Mouse (Mus musculus) CH12.LX (cell line): ENCODE measurements around the gene Itpr2. TPM values are rescaled to one million over a fixed set of nuclear protein-coding genes. Genes with fewer than 3 reads are reported as not detected.

Experiments
- DNase-seq: peaks from one replicate; pipeline ENCODE4 v3.0.0-alpha.2; 2013; ENCODE audit errors: extremely low read depth
- H3K27ac ChIP-seq: 2 replicates; pipeline ENCODE4 v1.5.1; 2012; ENCODE audit warnings: low read depth, mild to moderate bottlenecking, control low read depth, moderate library complexity; ENCODE audit not compliant: insufficient read depth
- H3K27me3 ChIP-seq: replicated peaks from 2 replicates; pipeline ENCODE3; 2012; ENCODE audit warnings: inconsistent platforms
- H3K36me3 ChIP-seq, 2 experiments: replicated peaks in 1 of 2; 2 replicates each; pipeline versions ENCODE3 to v1.6.1; 2012; ENCODE audit warnings: inconsistent platforms in 1 of 2, low read length in 1 of 2, mild to moderate bottlenecking in 1 of 2, mixed read lengths in 1 of 2, moderate library complexity in 1 of 2; ENCODE audit not compliant: control insufficient read depth in 1 of 2, insufficient read depth in 1 of 2
- H3K4me1 ChIP-seq, 2 experiments: 2 replicates each; pipeline ENCODE4 v1.6.1; 2012; ENCODE audit warnings: inconsistent platforms in 1 of 2, moderate library complexity in 1 of 2; ENCODE audit not compliant: insufficient read depth in 2 of 2, control insufficient read depth in 1 of 2
- H3K4me2 ChIP-seq: 2 replicates; pipeline ENCODE4 v1.6.1; 2012; ENCODE audit warnings: low read depth, mild to moderate bottlenecking, control low read depth; ENCODE audit not compliant: poor library complexity, insufficient read depth, severe bottlenecking
- H3K4me3 ChIP-seq, 3 experiments: fragments of 150-350 bp in 1 of 3; sonication (generic) in 1 of 3; replicated peaks in 1 of 3; 2 replicates each; pipeline versions ENCODE3 to v1.5.1; 2011 to 2012; ENCODE audit warnings: low read depth in 2 of 3, low read length in 2 of 3, mild to moderate bottlenecking in 2 of 3, moderate library complexity in 2 of 3, control low read depth in 1 of 3, improper control_type of control experiment in 1 of 3, inconsistent platforms in 1 of 3, mixed read lengths in 1 of 3; ENCODE audit not compliant: poor library complexity in 1 of 3
- H3K79me2 ChIP-seq: replicated peaks from 2 replicates; pipeline ENCODE4 v1.6.1; 2012; ENCODE audit warnings: mild to moderate bottlenecking, moderate library complexity; ENCODE audit not compliant: control insufficient read depth, poor library complexity, insufficient read depth, severe bottlenecking; ENCODE audit errors: extremely low read depth
- H3K9ac ChIP-seq: 2 replicates; pipeline ENCODE4 v1.6.1; 2012; ENCODE audit warnings: low read depth, mild to moderate bottlenecking, control low read depth, moderate library complexity; ENCODE audit not compliant: insufficient read depth
- H3K9me3 ChIP-seq: replicated peaks from 2 replicates; pipeline ENCODE3; 2012; ENCODE audit warnings: low read length, inconsistent platforms, mixed read lengths
- BHLHE40 ChIP-seq: IDR thresholded peaks from 2 replicates; pipeline ENCODE4 v1.6.1; 2011; ENCODE audit warnings: mild to moderate bottlenecking, low read depth, low read length, improper control_type of control experiment
- CHD1 ChIP-seq: IDR thresholded peaks from 2 replicates; pipeline ENCODE4 v1.6.1; 2012; ENCODE audit warnings: low read depth, low read length, improper control_type of control experiment, inconsistent platforms
- CTCF ChIP-seq, 2 experiments: IDR thresholded peaks in 1 of 2; conservative IDR thresholded peaks in 1 of 2; 2 replicates each; pipeline ENCODE4 v1.5.1; 2011 to 2012; ENCODE audit warnings: low read depth in 2 of 2, low read length in 2 of 2, improper control_type of control experiment in 1 of 2, inconsistent platforms in 1 of 2, mild to moderate bottlenecking in 1 of 2, moderate library complexity in 1 of 2
- E2F4 ChIP-seq: IDR thresholded peaks from 2 replicates; pipeline ENCODE4 v1.6.1; 2011; ENCODE audit warnings: low read depth, low read length, improper control_type of control experiment; ENCODE audit not compliant: insufficient replicate concordance
- ELF1 ChIP-seq: IDR thresholded peaks from 2 replicates; pipeline ENCODE4 v1.6.1; 2014; ENCODE audit warnings: low read depth, mild to moderate bottlenecking, inconsistent platforms, low read length, improper control_type of control experiment
- EP300 ChIP-seq: IDR thresholded peaks from 2 replicates; pipeline ENCODE4 v1.6.1; 2011; ENCODE audit warnings: low read length, improper control_type of control experiment
- ETS1 ChIP-seq: conservative IDR thresholded peaks from 2 replicates; pipeline ENCODE4 v1.6.1; 2012; ENCODE audit warnings: low read depth, mild to moderate bottlenecking, inconsistent platforms, low read length, improper control_type of control experiment, moderate library complexity
- GABPA ChIP-seq: IDR thresholded peaks from 2 replicates; pipeline ENCODE4 v1.6.1; 2012; ENCODE audit warnings: low read depth, low read length, improper control_type of control experiment, inconsistent platforms; ENCODE audit not compliant: insufficient replicate concordance
- HCFC1 ChIP-seq: IDR thresholded peaks from 2 replicates; pipeline ENCODE4 v1.6.1; 2012; ENCODE audit warnings: low read depth, mild to moderate bottlenecking, inconsistent platforms, low read length, improper control_type of control experiment
- IRF4 ChIP-seq: IDR thresholded peaks from 2 replicates; pipeline ENCODE4 v1.6.1; 2014; ENCODE audit warnings: low read depth, mild to moderate bottlenecking, inconsistent platforms, low read length, improper control_type of control experiment
- MAFK ChIP-seq: IDR thresholded peaks from 2 replicates; pipeline ENCODE4 v1.6.1; 2011; ENCODE audit warnings: low read length, improper control_type of control experiment; ENCODE audit not compliant: insufficient replicate concordance
- MAX ChIP-seq: IDR thresholded peaks from 2 replicates; pipeline ENCODE4 v1.6.1; 2011; ENCODE audit warnings: low read length, improper control_type of control experiment
- MXI1 ChIP-seq: IDR thresholded peaks from 2 replicates; pipeline ENCODE4 v1.6.1; 2011; ENCODE audit warnings: mild to moderate bottlenecking, low read depth, low read length, improper control_type of control experiment
- MYC ChIP-seq: IDR thresholded peaks from 2 replicates; pipeline ENCODE4 v1.6.1; 2011; ENCODE audit warnings: low read depth, mild to moderate bottlenecking, improper control_type of control experiment, low read length
- NELFE ChIP-seq: IDR thresholded peaks from 2 replicates; pipeline ENCODE4 v1.6.1; 2011; ENCODE audit warnings: low read depth, low read length, improper control_type of control experiment
- NRF1 ChIP-seq: IDR thresholded peaks from 2 replicates; pipeline ENCODE4 v1.6.1; 2014; ENCODE audit warnings: low read depth, mild to moderate bottlenecking, inconsistent platforms, low read length, improper control_type of control experiment, moderate library complexity
- PAX5 ChIP-seq: IDR thresholded peaks from 2 replicates; pipeline ENCODE4 v1.6.1; 2012; ENCODE audit warnings: low read length, inconsistent platforms, mixed read lengths
- POLR2A ChIP-seq: IDR thresholded peaks from 2 replicates; pipeline ENCODE4 v1.6.1; 2011; ENCODE audit warnings: low read depth, mild to moderate bottlenecking, improper control_type of control experiment, low read length
- RAD21 ChIP-seq: IDR thresholded peaks from 2 replicates; pipeline ENCODE4 v1.6.1; 2011; ENCODE audit warnings: low read depth, mild to moderate bottlenecking, low read length, improper control_type of control experiment, moderate library complexity
- SMC3 ChIP-seq: IDR thresholded peaks from 2 replicates; pipeline ENCODE4 v1.6.1; 2011; ENCODE audit warnings: low read depth, low read length, improper control_type of control experiment
- TCF12 ChIP-seq: IDR thresholded peaks from 2 replicates; pipeline ENCODE4 v1.6.1; 2014; ENCODE audit warnings: low read depth, mild to moderate bottlenecking, inconsistent platforms, low read length, improper control_type of control experiment
- UBTF ChIP-seq: IDR thresholded peaks from 2 replicates; pipeline ENCODE4 v1.6.1; 2012; ENCODE audit warnings: low read depth, mild to moderate bottlenecking, inconsistent platforms, low read length, improper control_type of control experiment, moderate library complexity
- USF2 ChIP-seq: conservative IDR thresholded peaks from 2 replicates; pipeline ENCODE4 v1.6.1; 2011; ENCODE audit warnings: low read depth, low read length, improper control_type of control experiment
- ZC3H11A ChIP-seq: IDR thresholded peaks from 2 replicates; pipeline ENCODE4 v1.6.1; 2012; ENCODE audit warnings: low read depth, mild to moderate bottlenecking, inconsistent platforms, low read length, improper control_type of control experiment
- dilution Hi-C: fragments of 300-500 bp; cut with MboI; formaldehyde crosslinking; loops from 2 replicates; pipeline ENCODE4 v1.14.3; 2020; ENCODE audit warnings: low sequenced_read_pairs; ENCODE audit not compliant: extremely low pct_unique_long_range_greater_than_20kb, extremely low pct_ligation_motif_present
- in situ Hi-C: fragments of 300-500 bp; cut with MboI; formaldehyde crosslinking; loops from 3 replicates; pipeline ENCODE4 v1.14.3; 2019; ENCODE audit warnings: low sequenced_read_pairs, low pct_ligation_motif_present, low pct_unique_long_range_greater_than_20kb, mixed read lengths
- polyA plus RNA-seq: library from polyadenylated mRNA; unstranded; fragments of >175 nt; gene quantifications from 2 replicates; pipeline ENCODE4 v1.2.1, GENCODE M21; 2012; ENCODE audit warnings: low read depth; ENCODE audit not compliant: insufficient read length
- total RNA-seq, 2 experiments: library from RNA; depleted of rRNA; stranded (reverse); fragments of 300-350 nt in 1 of 2; fragments of >200 nt in 1 of 2; gene quantifications; 2 replicates each; pipeline ENCODE4 v1.2.3; 2012 to 2014

The Itpr2 gene
- total and polyA plus RNA-seq, 3 experiments, result 3.5 to 8.9 (median 4.4) TPM

DNA sequence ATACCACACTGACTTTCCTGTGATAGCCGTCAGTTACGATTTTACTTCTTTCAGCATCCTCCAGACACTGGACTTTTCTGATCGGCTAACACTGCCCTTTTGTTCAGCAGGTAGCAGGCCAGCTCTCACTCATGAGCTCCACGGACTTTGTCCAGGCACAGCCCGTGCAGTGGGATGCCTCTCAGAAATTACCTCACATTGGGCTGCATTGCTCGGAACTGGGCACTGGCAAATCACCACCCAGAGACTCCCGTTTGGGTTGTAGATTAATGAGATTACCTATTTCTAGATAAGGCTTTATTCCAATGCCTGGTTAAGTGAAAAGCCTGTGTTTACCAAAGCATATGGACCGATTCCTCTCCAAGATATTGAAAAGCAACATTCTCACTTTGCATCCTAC is 186.9 kb downstream of the Itpr2 start:
- dilution Hi-C loops (no loop called here), in situ Hi-C loops (no loop called here)
- H3K36me3 ChIP-seq, result peaks cover 0 to 16% of the 10 kb centered on the region in 2 experiments

GRCm38 (mm10) chr6:146314304-146314703 is 187.7 kb downstream of the Itpr2 start:
- dilution Hi-C loops, result no loop called here
- in situ Hi-C loops, result no loop called here
- DNase-seq, result no peak
- peaks cover 0 to 16% of the 10 kb centered on the region in 2 experiments for H3K36me3 ChIP-seq
- no peak overlapping the region for H3K27ac ChIP-seq
- H3K79me2 ChIP-seq, result no peaks in the 10 kb centered on the region
- no peak overlapping the region for H3K4me2 ChIP-seq
- H3K9ac ChIP-seq, result no peak overlapping the region
- peaks cover 3 to 8% of the 10 kb centered on the region in 2 experiments; a peak in 2 of 4 replicates for H3K4me1 ChIP-seq
- H3K9me3 ChIP-seq, result no peaks in the 10 kb centered on the region
- TF ChIP-seq ELF1 (no peak), SMC3 (no peak), BHLHE40 (no peak), CTCF (conservative IDR thresholded peaks at IDR 0.05 in 1 of 2, IDR thresholded peaks at IDR 0.05 in 1 of 2; ENCODE audit: low read depth in 2 of 2, low read length in 2 of 2) (no peak), E2F4 (no peak), PAX5 (no peak), MXI1 (no peak), MAX (no peak)
- no peak overlapping the region for H3K4me3 ChIP-seq
- H3K27me3 ChIP-seq, result no peaks in the 10 kb centered on the region

More for the DNA sequence above, 186.9 kb downstream of the Itpr2 start:
- H3K4me1 ChIP-seq, result peaks cover 3 to 8% of the 10 kb centered on the region in 2 experiments; a peak in 2 of 4 replicates
- H3K9me3 ChIP-seq, result no peaks in the 10 kb centered on the region
- no peak overlapping the region for H3K9ac ChIP-seq
- no peak for DNase-seq
- no peaks in the 10 kb centered on the region for H3K79me2 ChIP-seq
- H3K4me3 ChIP-seq, result no peak overlapping the region
- no peaks in the 10 kb centered on the region for H3K27me3 ChIP-seq
- H3K27ac ChIP-seq, result no peak overlapping the region
- H3K4me2 ChIP-seq, result no peak overlapping the region
- TF ChIP-seq RAD21 (no peak), ETS1 (no peak), NELFE (no peak)

DNA sequence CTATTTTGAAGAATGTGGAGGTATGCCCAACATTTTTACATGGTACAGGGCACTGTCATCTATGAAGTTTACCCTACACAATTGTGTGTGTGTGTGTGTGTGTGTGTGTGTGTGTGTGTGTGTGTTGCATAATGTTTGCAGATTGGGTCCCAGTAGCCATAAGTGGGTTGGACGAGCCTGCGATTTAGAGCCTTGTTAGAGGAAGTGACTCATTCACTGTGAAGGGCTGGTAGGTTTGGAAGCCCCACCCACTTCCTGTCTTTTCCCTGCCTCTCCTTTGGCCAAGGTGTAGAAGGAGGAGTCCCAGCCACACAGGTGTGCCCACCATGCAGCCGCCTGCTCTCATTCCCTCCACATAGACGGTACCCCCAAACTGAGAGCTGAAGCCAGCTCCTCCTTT is 188.6 kb downstream of the Itpr2 start:
- H3K4me2 ChIP-seq, result no peak overlapping the region
- in situ Hi-C loops (no loop called here), dilution Hi-C loops (no loop called here)
- TF ChIP-seq ZC3H11A (no peak), UBTF (no peak), USF2 (no peak), IRF4 (no peak), POLR2A (no peak), MAFK (no peak), MXI1 (no peak), CHD1 (no peak), MYC (no peak), SMC3 (no peak), NRF1 (no peak), PAX5 (no peak), E2F4 (no peak), HCFC1 (no peak), TCF12 (no peak), EP300 (no peak), GABPA (no peak)
- no peak overlapping the region for H3K9ac ChIP-seq
- H3K79me2 ChIP-seq, result no peaks in the 10 kb centered on the region
- peaks cover 0 to 17% of the 10 kb centered on the region in 2 experiments for H3K36me3 ChIP-seq
- H3K4me1 ChIP-seq, result peaks cover 3 to 8% of the 10 kb centered on the region in 2 experiments; a peak in 2 of 4 replicates
- no peak overlapping the region for H3K27ac ChIP-seq
- peak; percentile 14 for DNase-seq
- no peaks in the 10 kb centered on the region for H3K9me3 ChIP-seq
- no peaks in the 10 kb centered on the region for H3K27me3 ChIP-seq
- no peak overlapping the region for H3K4me3 ChIP-seq
